Mouse (Mus musculus) C2C12 (cell line): Measurements from ENCODE around the gene Ccl26.

Experiments
- CEBPB ChIP-seq: IDR thresholded peaks from one replicate; pipeline ENCODE4 v1.6.1; 2011; ENCODE audit warnings: low read depth, mild to moderate bottlenecking, control low read depth, moderate library complexity
- CTCF ChIP-seq: IDR thresholded peaks from one replicate; pipeline ENCODE4 v1.5.1; 2011; ENCODE audit not compliant: control insufficient read depth, insufficient read depth, insufficient read length
- FOSL1 ChIP-seq: IDR thresholded peaks from one replicate; pipeline ENCODE4 v1.8.0; 2011; ENCODE audit warnings: mild to moderate bottlenecking, low read length; ENCODE audit not compliant: poor library complexity, insufficient read depth, severe bottlenecking
- MAX ChIP-seq: IDR thresholded peaks from one replicate; pipeline ENCODE4 v1.6.1; 2011; ENCODE audit warnings: mild to moderate bottlenecking, control low read depth
- USF1 ChIP-seq: IDR thresholded peaks from one replicate; pipeline ENCODE4 v1.6.1; 2011; ENCODE audit warnings: low read depth, mild to moderate bottlenecking, control low read depth, moderate library complexity

GRCm38 (mm10) chr5:135609794-135610193 is 46.4 kb upstream of the Ccl26 start:
- TF ChIP-seq CTCF (no peak), USF1 (no peak), MAX (no peak), CEBPB (no peak), FOSL1 (no peak)
